Mouse (Mus musculus) heart, postnatal 0 days (tissue): ENCODE data around the gene Lrrc34.

ENCODE experiments used
- CTCF ChIP-seq: IDR thresholded peaks from 2 replicates; pipeline ENCODE4 v1.5.1; 2016; ENCODE audit warnings: antibody characterized with exemption, control low read depth, low read depth
- EP300 ChIP-seq: IDR thresholded peaks from 2 replicates; pipeline ENCODE4 v1.6.1; 2016; ENCODE audit warnings: antibody characterized with exemption, low read depth

DNA sequence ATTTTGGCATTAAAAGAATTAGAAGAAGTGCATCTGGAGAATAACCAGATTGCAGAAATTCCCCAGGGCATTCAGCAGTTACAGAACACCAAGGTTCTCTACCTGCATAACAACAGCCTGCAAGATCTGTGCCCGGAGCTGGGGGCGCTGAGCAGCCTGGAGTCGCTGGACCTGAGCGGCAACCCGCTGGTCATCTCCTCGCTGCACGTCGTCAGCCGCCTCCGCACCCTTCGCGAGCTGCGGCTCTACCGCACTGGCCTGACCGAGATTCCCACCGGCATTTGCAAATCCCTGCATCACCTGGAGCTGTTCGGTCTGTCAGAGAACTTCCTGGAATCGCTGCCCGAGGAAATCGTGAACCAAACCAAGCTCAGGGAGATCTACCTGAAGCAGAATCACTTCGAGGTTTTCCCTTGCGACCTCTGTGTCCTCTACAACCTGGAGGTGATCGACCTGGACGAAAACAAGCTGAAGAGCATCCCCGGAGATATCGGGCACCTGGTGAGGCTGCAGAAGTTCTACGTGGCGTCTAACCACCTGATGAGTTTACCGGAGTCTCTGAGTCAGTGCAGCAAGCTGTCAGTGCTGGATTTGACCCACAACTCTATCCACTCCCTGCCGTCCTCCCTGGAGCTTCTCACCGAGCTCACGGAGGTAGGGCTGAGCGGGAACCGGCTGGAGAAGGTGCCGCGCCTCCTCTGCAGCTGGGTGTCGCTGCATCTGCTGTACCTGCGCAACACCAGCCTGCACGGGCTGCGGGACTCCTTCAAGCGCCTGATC, 2.6 kb upstream of the Lrrc34 start:
- TF ChIP-seq CTCF = peak; percentile 25
- no peak for TF ChIP-seq EP300
